Mouse (Mus musculus) heart, embryonic 14.5 days (tissue): ENCODE results near the gene Oxgr1. TPM values are rescaled to one million over a fixed set of nuclear protein-coding genes. Genes with fewer than 3 reads are reported as not detected.

Experiments
- polyA plus RNA-seq: library from polyadenylated mRNA; unstranded; fragments of >200 nt; fragmentation: Nextera tagmentation; extraction: Ambion mirVana; gene quantifications from 2 replicates; pipeline ENCODE4 v1.2.1, GENCODE M21; 2014

Oxgr1 gene
- polyA plus RNA-seq, 1 experiment from 2014 or later: not detected

Other genes with a start within 250 kb of the Oxgr1 start
- 129 and 130 TPM in 2 replicates for gene Mbnl2, start 233.2 kb upstream of the Oxgr1 start, polyA plus RNA-seq